Mouse (Mus musculus): Measurements from ENCODE around the gene Bclaf3.
"Not testable (repeated sequence)": the region's sequence is repeated elsewhere in the genome, so short reads cannot be mapped to it uniquely, and the experiment has no call there.

The Bclaf3 gene

GRCm38 (mm10) chrX:159526388-159526787 is at the start of gene Bclaf3:
Bclaf3 (plus strand) TSS chrX:159526688.
- DNase-seq = no peak

GRCm38 (mm10) chrX:159478243-159478940 is 48.1 kb upstream of the Bclaf3 start:
- not testable (repeated sequence) for DNase-seq

- no peak for DNase-seq
Measured at GRCm38 (mm10) chrX:159484247-159484646, 42.2 kb upstream of the Bclaf3 start.

- no peak for DNase-seq
Measured at GRCm38 (mm10) chrX:159503181-159503580, 23.3 kb upstream of the Bclaf3 start.

- no peak for DNase-seq
Measured at GRCm38 (mm10) chrX:159508331-159509036, 18.0 kb upstream of the Bclaf3 start.

GRCm38 (mm10) chrX:159509042-159509441 is 17.4 kb upstream of the Bclaf3 start:
- no peak for DNase-seq

GRCm38 (mm10) chrX:159509847-159510715 is 16.4 kb upstream of the Bclaf3 start:
- no peak for DNase-seq

- no peak for DNase-seq
Measured at GRCm38 (mm10) chrX:159510716-159511051, 15.8 kb upstream of the Bclaf3 start.

GRCm38 (mm10) chrX:159515599-159515998 is 10.9 kb upstream of the Bclaf3 start:
- DNase-seq = no peak

GRCm38 (mm10) chrX:159521780-159522179 is 4.7 kb upstream of the Bclaf3 start:
- no peak for DNase-seq

GRCm38 (mm10) chrX:159522651-159523050 is 3.8 kb upstream of the Bclaf3 start:
- no peak for DNase-seq

GRCm38 (mm10) chrX:159532427-159532810 is 5.9 kb downstream of the Bclaf3 start:
- DNase-seq = peak; percentile 94

GRCm38 (mm10) chrX:159532811-159533462 is 6.4 kb downstream of the Bclaf3 start:
- DNase-seq = no peak

- no peak for DNase-seq
Measured at GRCm38 (mm10) chrX:159541936-159542335, 15.4 kb downstream of the Bclaf3 start.

- no peak for DNase-seq
Measured at GRCm38 (mm10) chrX:159547093-159547492, 20.6 kb downstream of the Bclaf3 start.

GRCm38 (mm10) chrX:159584738-159585137 is 58.2 kb downstream of the Bclaf3 start:
- not testable (repeated sequence) for DNase-seq

- DNase-seq = no peak
Measured at GRCm38 (mm10) chrX:159591633-159592032, 65.1 kb downstream of the Bclaf3 start.

GRCm38 (mm10) chrX:159597502-159597901 is 71.0 kb downstream of the Bclaf3 start:
- DNase-seq = no peak

- DNase-seq = no peak
Measured at GRCm38 (mm10) chrX:159604832-159605231, 78.3 kb downstream of the Bclaf3 start.

- no peak for DNase-seq
Measured at GRCm38 (mm10) chrX:159606936-159607335, 80.4 kb downstream of the Bclaf3 start.

GRCm38 (mm10) chrX:159626208-159626906 is 99.9 kb downstream of the Bclaf3 start:
- DNase-seq = peak; percentile 31

GRCm38 (mm10) chrX:159626907-159627587 is 100.6 kb downstream of the Bclaf3 start, which contains the start of gene Sh3kbp1:
Sh3kbp1 (plus strand) TSS chrX:159627272.
- peak; percentile 58 for DNase-seq
